Mouse (Mus musculus) hindbrain, embryonic 14.5 days (tissue): ENCODE data around the gene Cdca8. TPM values are rescaled to one million over a fixed set of nuclear protein-coding genes. Genes with fewer than 3 reads are reported as not detected.
"Not testable (repeated sequence)": the region's sequence is repeated elsewhere in the genome, so short reads cannot be mapped to it uniquely, and the experiment has no call there.

Experiments
- ATAC-seq: fragments of 200-750 bp; cut with Nextera tagmentation; 2 replicates; pipeline ENCODE4 v1.8.0; 2017; ENCODE audit warnings: moderate number of reproducible peaks, mild to moderate bottlenecking, moderate TSS enrichment, moderate library complexity; ENCODE audit not compliant: low FRiP score
- DNase-seq: peaks from one replicate; pipeline ENCODE4 v3.0.0-alpha.2; 2015; ENCODE audit warnings: low spot score
- H3K27ac ChIP-seq: fragments of 300-500 bp; sonication (generic); 2 replicates; pipeline ENCODE4 v1.5.1; 2014; ENCODE audit warnings: mild to moderate bottlenecking, moderate library complexity
- H3K27me3 ChIP-seq: fragments of 300-500 bp; sonication (generic); 2 replicates; pipeline ENCODE4 v1.6.1; 2014; ENCODE audit warnings: mild to moderate bottlenecking, low read length, mixed read lengths; ENCODE audit not compliant: control insufficient read depth, insufficient read depth
- H3K36me3 ChIP-seq: fragments of 300-500 bp; sonication (generic); replicated peaks from 2 replicates; pipeline ENCODE4 v1.6.1; 2014; ENCODE audit not compliant: control insufficient read depth, insufficient read depth
- H3K4me1 ChIP-seq: fragments of 300-500 bp; sonication (generic); replicated peaks from 2 replicates; pipeline ENCODE4 v1.6.1; 2014; ENCODE audit warnings: antibody characterized with exemption, low read length, mixed read lengths; ENCODE audit not compliant: control insufficient read depth, insufficient read depth
- H3K4me2 ChIP-seq: fragments of 300-500 bp; sonication (generic); replicated peaks from 2 replicates; pipeline ENCODE4 v1.6.1; 2014; ENCODE audit warnings: mild to moderate bottlenecking, moderate library complexity
- H3K4me3 ChIP-seq: fragments of 300-500 bp; sonication (generic); replicated peaks from 2 replicates; pipeline ENCODE4 v1.5.1; 2014; ENCODE audit warnings: mild to moderate bottlenecking, low read length
- H3K9ac ChIP-seq: fragments of 300-500 bp; sonication (generic); 2 replicates; pipeline ENCODE4 v1.6.1; 2014
- H3K9me3 ChIP-seq: fragments of 300-500 bp; sonication (generic); 2 replicates; pipeline ENCODE4 v1.6.1; 2016; ENCODE audit warnings: low read length; ENCODE audit not compliant: control insufficient read depth
- whole genome bisulfite sequencing: fragments of 180-500 bp; shearing (Covaris S2); extraction: QIAGEN DNeasy Blood & Tissue Kit; methylation state at CpG from one replicate; pipeline ENCODE4 v1.1.7; 2014; 5-methylcytosine and 5-hydroxymethylcytosine counted together
- polyA plus RNA-seq: library from polyadenylated mRNA; unstranded; fragments of >200 nt; fragmentation: Nextera tagmentation; extraction: Ambion mirVana; gene quantifications from 2 replicates; pipeline ENCODE4 v1.2.1, GENCODE M21; 2014

Cdca8 gene
- polyA plus RNA-seq, result 19.0 and 28.7 TPM in 2 replicates

- peaks cover 16% of the 10 kb centered on the region for H3K4me1 ChIP-seq
- H3K4me2 ChIP-seq, H3K27me3 ChIP-seq: not testable (repeated sequence)
Measured at GRCm38 (mm10) chr4:124939211-124939610, at the start of gene Cdca8. TSS of gene Cdca8 (minus strand) at chr4:124939311.

GRCm38 (mm10) chr4:124988382-124988781 is 49.3 kb upstream of the Cdca8 start:
- Histone ChIP-seq H3K9me3 (no peaks in the 10 kb centered on the region), H3K4me1 (peaks cover 17% of the 10 kb centered on the region; the same call in 1 of the 2 replicates), H3K27ac (no peak overlapping the region), H3K4me3 (no peak overlapping the region), H3K4me2 (peak overlapping the region; percentile 28; the same call in 1 of the 2 replicates), H3K36me3 (no peaks in the 10 kb centered on the region), H3K9ac (no peak overlapping the region), H3K27me3 (peaks cover 83% of the 10 kb centered on the region)
- DNase-seq (no peak), ATAC-seq (no peak)
- WGBS, result 29% methylated on average over 9 of the region's 9 CpGs

More at GRCm38 (mm10) chr4:124939211-124939610, at the start of gene Cdca8:
- not testable (repeated sequence) for H3K27ac ChIP-seq, H3K4me3 ChIP-seq, H3K9me3 ChIP-seq, H3K9ac ChIP-seq, ATAC-seq, DNase-seq
- peaks cover 30% of the 10 kb centered on the region for H3K36me3 ChIP-seq
- 99% methylated on average over 4 of the region's 4 CpGs for WGBS

DNA sequence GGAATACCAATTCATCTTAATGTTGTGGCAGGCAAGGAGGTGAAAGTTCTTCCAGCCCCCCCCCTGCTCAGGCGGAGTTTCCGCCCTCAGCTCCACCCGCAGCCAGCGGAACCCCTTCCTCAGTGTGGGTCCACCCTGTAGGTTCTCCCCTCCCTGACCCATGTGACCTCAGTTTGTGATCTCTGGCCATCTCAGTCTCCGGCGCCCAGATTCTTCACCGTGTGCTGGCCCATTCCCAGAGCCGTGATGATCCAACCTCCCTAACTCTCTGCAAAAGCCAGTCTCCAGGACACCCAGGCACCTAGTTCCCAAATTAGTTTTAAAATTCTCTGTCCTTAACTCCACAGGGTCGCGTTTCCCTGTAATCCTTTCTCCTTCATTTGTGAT is 48.6 kb upstream of the Cdca8 start:
- no peak for ATAC-seq
- peaks cover 17% of the 10 kb centered on the region; the same call in 1 of the 2 replicates for H3K4me1 ChIP-seq
- no peak overlapping the region for H3K9ac ChIP-seq
- no peaks in the 10 kb centered on the region for H3K9me3 ChIP-seq
- 8% methylated on average over 10 of the region's 10 CpGs for WGBS
- H3K27me3 ChIP-seq, result peaks cover 87% of the 10 kb centered on the region
- H3K27ac ChIP-seq, result no peak overlapping the region
- H3K4me2 ChIP-seq, result no peak overlapping the region
- no peak for DNase-seq
- no peak overlapping the region for H3K4me3 ChIP-seq
- no peaks in the 10 kb centered on the region for H3K36me3 ChIP-seq

GRCm38 (mm10) chr4:124986739-124987710 is 47.9 kb upstream of the Cdca8 start:
- no peak overlapping the region for H3K27ac ChIP-seq
- peaks cover 17% of the 10 kb centered on the region; the same call in 1 of the 2 replicates for H3K4me1 ChIP-seq
- peak overlapping the region; percentile 33 for H3K4me3 ChIP-seq
- H3K9ac ChIP-seq, result 0 out of 2 replicates have a peak overlapping the region, but pooled peaks have one; percentile 28
- no peaks in the 10 kb centered on the region for H3K36me3 ChIP-seq
- DNase-seq (no peak), ATAC-seq (no peak; the same call in 1 of the 2 replicates)
- H3K9me3 ChIP-seq, result no peaks in the 10 kb centered on the region
- H3K27me3 ChIP-seq, result peaks cover 87% of the 10 kb centered on the region
- WGBS, result 3% methylated on average over 49 of the region's 51 CpGs
- H3K4me2 ChIP-seq, result peak overlapping the region; percentile 49

GRCm38 (mm10) chr4:124985671-124986602 is 46.8 kb upstream of the Cdca8 start, which contains the start of gene Rspo1:
TSS of gene Rspo1 (plus strand) at chr4:124986430.
- no peak for ATAC-seq
- H3K9me3 ChIP-seq, result no peaks in the 10 kb centered on the region

GRCm38 (mm10) chr4:124984871-124985670 is 46.0 kb upstream of the Cdca8 start:
- Histone ChIP-seq H3K27me3 (peaks cover 70% of the 10 kb centered on the region), H3K4me1 (peaks cover 17% of the 10 kb centered on the region; the same call in 1 of the 2 replicates), H3K4me2 (no peak overlapping the region), H3K4me3 (no peak overlapping the region), H3K36me3 (no peaks in the 10 kb centered on the region), H3K9me3 (no peaks in the 10 kb centered on the region), H3K27ac (no peak overlapping the region), H3K9ac (no peak overlapping the region)
- no peak for DNase-seq
- ATAC-seq, result no peak
- WGBS, result 9% methylated on average over 18 of the region's 18 CpGs

More at GRCm38 (mm10) chr4:124985671-124986602, 46.8 kb upstream of the Cdca8 start, which contains the start of gene Rspo1:
- Histone ChIP-seq H3K4me3 (peak within 1 kb of the TSS; percentile 33), H3K4me1 (peaks cover 17% of the 10 kb centered on the region; the same call in 1 of the 2 replicates), H3K27me3 (peaks cover 79% of the 10 kb centered on the region), H3K27ac (no peak within 1 kb of the TSS), H3K36me3 (no peaks in the 10 kb centered on the region), H3K4me2 (peak within 1 kb of the TSS; percentile 49), H3K9ac (0 out of 2 replicates have a peak within 1 kb of the TSS, but pooled peaks have one; percentile 28)
- DNase-seq, result no peak
- under 1% methylated on average over 45 of the region's 62 CpGs for WGBS

DNA sequence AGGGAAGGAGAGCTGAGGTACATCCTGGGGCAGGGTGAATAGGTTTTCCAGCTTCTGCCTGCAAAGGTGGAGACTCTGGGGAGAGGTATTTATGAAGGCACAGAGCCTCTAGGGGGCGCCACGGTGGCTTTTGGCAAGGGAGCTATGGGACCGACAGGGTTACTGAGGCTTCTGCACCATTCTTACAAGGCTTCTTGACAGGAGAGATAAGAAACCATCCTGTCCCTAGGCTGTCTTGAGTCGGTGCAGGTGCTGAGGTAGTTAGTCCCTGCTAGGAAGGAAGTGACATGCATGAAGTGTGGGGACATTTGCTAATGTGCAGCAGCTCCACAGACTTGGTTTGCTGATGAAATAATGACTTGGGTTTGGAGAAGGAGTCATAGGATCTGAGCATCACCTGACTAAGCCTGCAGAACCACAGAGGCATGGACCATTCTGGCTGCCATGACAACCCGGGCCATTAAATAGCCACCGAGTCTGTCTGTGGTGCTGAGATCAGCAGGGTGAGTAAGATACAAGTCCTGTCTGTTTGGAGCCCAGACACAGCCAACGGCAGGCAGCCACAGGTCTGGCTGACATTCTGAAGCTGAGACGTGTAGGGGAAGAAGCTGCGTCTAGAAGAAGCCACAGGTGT is 44.9 kb upstream of the Cdca8 start:
- Histone ChIP-seq H3K27ac (no peak overlapping the region), H3K4me3 (no peak overlapping the region), H3K27me3 (peaks cover 60% of the 10 kb centered on the region), H3K4me2 (no peak overlapping the region), H3K9ac (no peak overlapping the region), H3K9me3 (no peaks in the 10 kb centered on the region), H3K4me1 (peaks cover 17% of the 10 kb centered on the region; the same call in 1 of the 2 replicates), H3K36me3 (no peaks in the 10 kb centered on the region)
- no peak for ATAC-seq
- WGBS, result 19% methylated on average over 9 of the region's 9 CpGs
- no peak for DNase-seq

GRCm38 (mm10) chr4:124978201-124978600 is 39.1 kb upstream of the Cdca8 start:
- no peaks in the 10 kb centered on the region for H3K4me1 ChIP-seq
- 35% methylated on average over 5 of the region's 5 CpGs for WGBS
- no peak overlapping the region for H3K27ac ChIP-seq

More at GRCm38 (mm10) chr4:124978201-124978600, 39.1 kb upstream of the Cdca8 start:
- DNase-seq (no peak), ATAC-seq (no peak)
- H3K9me3 ChIP-seq, result no peaks in the 10 kb centered on the region
- H3K36me3 ChIP-seq, result no peaks in the 10 kb centered on the region
- peaks cover 3% of the 10 kb centered on the region; the same call in 1 of the 2 replicates for H3K27me3 ChIP-seq
- no peak overlapping the region for H3K4me2 ChIP-seq
- no peak overlapping the region for H3K4me3 ChIP-seq
- H3K9ac ChIP-seq, result no peak overlapping the region
